Mouse (Mus musculus) hindbrain, embryonic 14.5 days (tissue): ENCODE data around the gene Theg. TPM values are rescaled to one million over a fixed set of nuclear protein-coding genes. Genes with fewer than 3 reads are reported as not detected.

Experiments used
- ATAC-seq: fragments of 200-750 bp; cut with Nextera tagmentation; 2 replicates; pipeline ENCODE4 v1.8.0; 2017; ENCODE audit warnings: moderate number of reproducible peaks, mild to moderate bottlenecking, moderate TSS enrichment, moderate library complexity; ENCODE audit not compliant: low FRiP score
- DNase-seq: peaks from one replicate; pipeline ENCODE4 v3.0.0-alpha.2; 2015; ENCODE audit warnings: low spot score
- H3K27ac ChIP-seq: fragments of 300-500 bp; sonication (generic); 2 replicates; pipeline ENCODE4 v1.5.1; 2014; ENCODE audit warnings: mild to moderate bottlenecking, moderate library complexity
- H3K27me3 ChIP-seq: fragments of 300-500 bp; sonication (generic); 2 replicates; pipeline ENCODE4 v1.6.1; 2014; ENCODE audit warnings: mild to moderate bottlenecking, low read length, mixed read lengths; ENCODE audit not compliant: control insufficient read depth, insufficient read depth
- H3K36me3 ChIP-seq: fragments of 300-500 bp; sonication (generic); replicated peaks from 2 replicates; pipeline ENCODE4 v1.6.1; 2014; ENCODE audit not compliant: control insufficient read depth, insufficient read depth
- H3K4me1 ChIP-seq: fragments of 300-500 bp; sonication (generic); replicated peaks from 2 replicates; pipeline ENCODE4 v1.6.1; 2014; ENCODE audit warnings: antibody characterized with exemption, low read length, mixed read lengths; ENCODE audit not compliant: control insufficient read depth, insufficient read depth
- H3K4me2 ChIP-seq: fragments of 300-500 bp; sonication (generic); replicated peaks from 2 replicates; pipeline ENCODE4 v1.6.1; 2014; ENCODE audit warnings: mild to moderate bottlenecking, moderate library complexity
- H3K4me3 ChIP-seq: fragments of 300-500 bp; sonication (generic); replicated peaks from 2 replicates; pipeline ENCODE4 v1.5.1; 2014; ENCODE audit warnings: mild to moderate bottlenecking, low read length
- H3K9ac ChIP-seq: fragments of 300-500 bp; sonication (generic); 2 replicates; pipeline ENCODE4 v1.6.1; 2014
- H3K9me3 ChIP-seq: fragments of 300-500 bp; sonication (generic); 2 replicates; pipeline ENCODE4 v1.6.1; 2016; ENCODE audit warnings: low read length; ENCODE audit not compliant: control insufficient read depth
- WGBS: fragments of 180-500 bp; shearing (Covaris S2); extraction: QIAGEN DNeasy Blood & Tissue Kit; methylation state at CpG from one replicate; pipeline ENCODE4 v1.1.7; 2014; 5-methylcytosine and 5-hydroxymethylcytosine counted together
- polyA plus RNA-seq: library from polyadenylated mRNA; unstranded; fragments of >200 nt; fragmentation: Nextera tagmentation; extraction: Ambion mirVana; gene quantifications from 2 replicates; pipeline ENCODE4 v1.2.1, GENCODE M21; 2014

Gene Theg
- polyA plus RNA-seq, 1 experiment from 2014 or later: not detected

- 7% methylated on average over 8 of the region's 8 CpGs for WGBS
- no peak overlapping the region for H3K4me2 ChIP-seq
- H3K4me3 ChIP-seq: no peak overlapping the region
- no peak for DNase-seq
- peaks cover 6% of the 10 kb centered on the region for H3K36me3 ChIP-seq
- peaks cover 20% of the 10 kb centered on the region for H3K27me3 ChIP-seq
- ATAC-seq: no peak
- no peak overlapping the region for H3K27ac ChIP-seq
- H3K9ac ChIP-seq: no peak overlapping the region
- H3K9me3 ChIP-seq: no peaks in the 10 kb centered on the region
- H3K4me1 ChIP-seq: peaks cover 20% of the 10 kb centered on the region
Measured at GRCm38 (mm10) chr10:79615860-79616259, 28.7 kb upstream of the Theg start.

GRCm38 (mm10) chr10:79614305-79614643 is 27.1 kb upstream of the Theg start:
- peak overlapping the region; percentile 90 for H3K4me2 ChIP-seq
- peak; percentile 64; the same call in 1 of the 2 replicates for ATAC-seq
- DNase-seq: no peak
- H3K9me3 ChIP-seq: no peaks in the 10 kb centered on the region
- no peak overlapping the region for H3K27ac ChIP-seq
- peaks cover 20% of the 10 kb centered on the region for H3K4me1 ChIP-seq
- H3K36me3 ChIP-seq: no peaks in the 10 kb centered on the region
- 73% methylated on average over 1 of the region's 1 CpGs for WGBS
- H3K9ac ChIP-seq: 0 out of 2 replicates have a peak overlapping the region, but pooled peaks have one; percentile 71
- H3K4me3 ChIP-seq: peak overlapping the region; percentile 56
- peaks cover 20% of the 10 kb centered on the region for H3K27me3 ChIP-seq

- Histone ChIP-seq H3K4me2 (peak within 1 kb of the TSS; percentile 90), H3K36me3 (no peaks in the 10 kb centered on the region), H3K4me1 (peaks cover 20% of the 10 kb centered on the region), H3K27me3 (peaks cover 20% of the 10 kb centered on the region), H3K9ac (peak within 1 kb of the TSS; percentile 71), H3K9me3 (no peaks in the 10 kb centered on the region), H3K4me3 (peak within 1 kb of the TSS; percentile 56), H3K27ac (no peak within 1 kb of the TSS)
- WGBS: under 1% methylated on average over 60 of the region's 60 CpGs
- DNase-seq (peak; percentile 78), ATAC-seq (peak; percentile 89)
Measured at GRCm38 (mm10) chr10:79613578-79614304, 26.6 kb upstream of the Theg start, which contains the start of gene C2cd4c. TSS of gene C2cd4c (minus strand) at chr10:79614025.

GRCm38 (mm10) chr10:79612192-79613135 is 25.3 kb upstream of the Theg start:
- DNase-seq: peak; percentile 25

GRCm38 (mm10) chr10:79611296-79611695 is 24.2 kb upstream of the Theg start:
- Histone ChIP-seq H3K27ac (no peak overlapping the region), H3K27me3 (peaks cover 20% of the 10 kb centered on the region), H3K4me3 (no peak overlapping the region), H3K9ac (no peak overlapping the region), H3K4me1 (peaks cover 20% of the 10 kb centered on the region), H3K9me3 (no peaks in the 10 kb centered on the region), H3K36me3 (no peaks in the 10 kb centered on the region), H3K4me2 (no peak overlapping the region)
- 27% methylated on average over 5 of the region's 5 CpGs for WGBS
- ATAC-seq: no peak
- no peak for DNase-seq

More at GRCm38 (mm10) chr10:79612192-79613135, 25.3 kb upstream of the Theg start:
- peak overlapping the region; percentile 90 for H3K4me2 ChIP-seq
- peaks cover 20% of the 10 kb centered on the region for H3K4me1 ChIP-seq
- 11% methylated on average over 50 of the region's 51 CpGs for WGBS
- no peak overlapping the region for H3K27ac ChIP-seq
- H3K27me3 ChIP-seq: peaks cover 20% of the 10 kb centered on the region
- H3K9me3 ChIP-seq: no peaks in the 10 kb centered on the region
- H3K36me3 ChIP-seq: no peaks in the 10 kb centered on the region
- 0 out of 2 replicates have a peak overlapping the region, but pooled peaks have one; percentile 16 for H3K9ac ChIP-seq
- peak overlapping the region; percentile 56 for H3K4me3 ChIP-seq
- peak; percentile 25; the same call in 1 of the 2 replicates for ATAC-seq

- no peak for DNase-seq
- no peaks in the 10 kb centered on the region for H3K36me3 ChIP-seq
- no peaks in the 10 kb centered on the region for H3K9me3 ChIP-seq
- no peak overlapping the region for H3K9ac ChIP-seq
- peaks cover 20% of the 10 kb centered on the region for H3K27me3 ChIP-seq
- no peak overlapping the region for H3K27ac ChIP-seq
- peaks cover 20% of the 10 kb centered on the region for H3K4me1 ChIP-seq
- ATAC-seq: no peak
- no peak overlapping the region for H3K4me3 ChIP-seq
- WGBS: 73% methylated on average over 3 of the region's 3 CpGs
- H3K4me2 ChIP-seq: no peak overlapping the region
Measured at GRCm38 (mm10) chr10:79609276-79609675, 22.1 kb upstream of the Theg start.

GRCm38 (mm10) chr10:79607892-79608291 is 20.8 kb upstream of the Theg start:
- H3K27ac ChIP-seq: no peak overlapping the region
- DNase-seq: no peak
- H3K27me3 ChIP-seq: peaks cover 12% of the 10 kb centered on the region
- no peak overlapping the region for H3K4me3 ChIP-seq
- WGBS: 50% methylated on average over 2 of the region's 2 CpGs
- no peak overlapping the region for H3K4me2 ChIP-seq
- H3K36me3 ChIP-seq: no peaks in the 10 kb centered on the region
- no peak for ATAC-seq
- no peak overlapping the region for H3K9ac ChIP-seq
- no peaks in the 10 kb centered on the region for H3K9me3 ChIP-seq
- peaks cover 12% of the 10 kb centered on the region for H3K4me1 ChIP-seq

- ATAC-seq: no peak; the same call in 1 of the 2 replicates
Measured at GRCm38 (mm10) chr10:79606537-79606936, 19.4 kb upstream of the Theg start.

GRCm38 (mm10) chr10:79597936-79598230 is 10.8 kb upstream of the Theg start:
- Histone ChIP-seq H3K9me3 (no peaks in the 10 kb centered on the region), H3K36me3 (no peaks in the 10 kb centered on the region), H3K4me2 (no peak overlapping the region), H3K27me3 (peaks cover 10% of the 10 kb centered on the region), H3K4me1 (no peaks in the 10 kb centered on the region), H3K4me3 (no peak overlapping the region), H3K9ac (no peak overlapping the region), H3K27ac (no peak overlapping the region)
- 72% methylated on average over 4 of the region's 4 CpGs for WGBS
- ATAC-seq: no peak
- no peak for DNase-seq

More at GRCm38 (mm10) chr10:79606537-79606936, 19.4 kb upstream of the Theg start:
- WGBS: 64% methylated on average over 4 of the region's 4 CpGs
- Histone ChIP-seq H3K9me3 (no peaks in the 10 kb centered on the region), H3K27me3 (no peaks in the 10 kb centered on the region), H3K36me3 (no peaks in the 10 kb centered on the region), H3K27ac (no peak overlapping the region), H3K4me1 (no peaks in the 10 kb centered on the region), H3K4me2 (no peak overlapping the region), H3K9ac (no peak overlapping the region), H3K4me3 (no peak overlapping the region)
- no peak for DNase-seq
